Mouse (Mus musculus) ES-CJ7 (cell line): ENCODE results near the gene Snph.

Source experiments
- DNase-seq: peaks from one replicate; pipeline ENCODE4 v3.0.0; 2011; ENCODE audit warnings: low read depth, low spot score

Gene Snph

DNA sequence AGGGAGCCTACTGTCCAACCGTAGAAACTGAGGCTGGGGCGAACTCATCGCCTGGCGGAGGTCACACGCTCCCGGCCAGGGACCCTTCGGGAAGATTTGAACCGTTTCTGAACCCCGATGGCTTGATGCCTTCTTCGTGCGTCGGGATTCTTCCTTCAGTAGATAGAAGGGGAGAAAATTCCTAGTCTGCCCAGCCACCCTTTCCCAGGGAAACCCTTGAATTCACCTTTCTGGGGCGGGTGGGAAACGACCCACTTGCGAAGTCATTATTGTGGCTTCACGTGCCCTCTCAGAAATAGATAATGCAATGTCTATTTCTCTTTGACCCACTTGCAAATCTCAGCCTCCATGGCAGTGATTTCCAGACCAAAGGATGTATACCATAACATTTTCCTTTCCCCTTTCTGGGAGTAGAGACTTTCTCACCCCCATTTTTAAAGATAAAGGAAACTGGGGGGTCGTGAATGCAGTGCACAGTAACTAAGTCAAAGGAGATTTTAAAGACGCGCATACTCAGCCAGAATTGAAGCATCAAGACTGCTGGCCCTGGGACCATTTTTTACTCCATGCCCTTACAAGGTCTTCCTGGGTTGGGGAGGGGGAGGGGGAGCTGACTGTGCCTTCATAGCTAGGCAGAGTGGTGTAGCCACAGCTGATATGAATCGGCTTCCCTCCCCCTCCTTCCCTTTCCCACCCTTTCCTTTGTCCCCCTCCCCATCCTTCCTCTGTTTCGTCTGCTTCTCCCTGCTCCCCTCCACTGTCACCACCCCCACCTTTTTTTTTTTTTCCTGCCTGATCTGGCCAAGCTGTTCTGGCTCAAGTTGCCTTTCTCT, 89.1 kb downstream of the Snph start:
- peak; percentile 78 for DNase-seq

DNA sequence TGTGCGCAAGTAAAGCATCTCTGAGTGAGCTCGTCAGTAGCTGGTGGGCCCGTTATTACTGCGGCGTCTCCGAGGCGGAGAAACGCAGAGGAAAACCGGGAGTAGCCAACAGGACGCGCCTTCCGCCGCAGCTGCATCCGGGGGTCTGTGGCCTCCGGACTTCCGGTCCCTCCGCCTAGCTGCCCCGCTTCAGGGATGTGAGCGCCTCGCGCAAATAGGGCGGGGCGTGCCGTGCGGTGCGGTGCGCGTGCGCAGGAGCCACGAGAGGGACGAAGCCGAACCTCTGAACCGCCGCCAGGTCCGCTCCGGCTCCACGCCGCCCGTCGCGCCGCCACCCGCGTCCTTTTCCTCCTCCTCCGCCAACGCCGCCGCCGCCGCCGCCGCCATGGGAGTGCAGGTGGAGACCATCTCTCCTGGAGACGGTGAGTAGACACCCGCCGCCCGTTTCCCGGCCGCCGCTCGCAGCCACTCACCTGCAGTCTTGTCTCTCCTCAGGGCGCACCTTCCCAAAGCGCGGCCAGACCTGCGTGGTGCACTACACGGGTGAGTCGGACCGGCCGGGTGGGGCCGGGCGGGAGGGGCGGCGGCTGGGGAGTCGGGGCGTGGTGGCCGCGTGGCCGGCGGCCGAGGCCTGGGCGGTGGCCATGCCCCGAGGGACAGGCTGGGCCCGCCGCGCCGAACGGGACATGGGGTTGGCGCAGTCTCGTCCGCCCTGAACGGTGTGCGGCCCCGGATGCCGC, 89.9 kb downstream of the Snph start, which contains the start of gene Fkbp1a:
TSS of gene Fkbp1a (plus strand) at position 161 of the 740 bp plus-strand sequence.
- DNase-seq = peak; percentile 95
